Mouse (Mus musculus) intestine, embryonic 16.5 days (tissue): ENCODE results near the gene Pgam1. TPM values are rescaled to one million over a fixed set of nuclear protein-coding genes. Genes with fewer than 3 reads are reported as not detected.

Source experiments
- ATAC-seq: fragments of 200-750 bp; cut with Nextera tagmentation; 2 replicates; pipeline ENCODE4 v1.8.0; 2017; ENCODE audit warnings: moderate TSS enrichment, moderate library complexity
- H3K27ac ChIP-seq: fragments of 300-500 bp; sonication (generic); 2 replicates; pipeline ENCODE4 v1.5.1; 2014; ENCODE audit warnings: mild to moderate bottlenecking, low read length
- H3K27me3 ChIP-seq: fragments of 300-500 bp; sonication (generic); replicated peaks from 2 replicates; pipeline ENCODE4 v1.6.1; 2014; ENCODE audit warnings: low read length, control low read depth, mixed read lengths; ENCODE audit not compliant: control insufficient read depth, insufficient read depth
- H3K36me3 ChIP-seq: fragments of 300-500 bp; sonication (generic); 2 replicates; pipeline ENCODE4 v1.6.1; 2014; ENCODE audit warnings: low read length, control low read depth; ENCODE audit not compliant: control insufficient read depth, insufficient read depth
- H3K4me1 ChIP-seq: fragments of 300-500 bp; sonication (generic); 2 replicates; pipeline ENCODE4 v1.6.1; 2014; ENCODE audit warnings: low read length, control low read depth, mixed read lengths; ENCODE audit not compliant: control insufficient read depth, insufficient read depth
- H3K4me2 ChIP-seq: fragments of 300-500 bp; sonication (generic); 2 replicates; pipeline ENCODE4 v1.6.1; 2014; ENCODE audit warnings: low read depth, low read length, control low read depth
- H3K4me3 ChIP-seq: fragments of 300-500 bp; sonication (generic); 2 replicates; pipeline ENCODE4 v1.5.1; 2014; ENCODE audit warnings: mild to moderate bottlenecking, low read length
- H3K9ac ChIP-seq: fragments of 300-500 bp; sonication (generic); 2 replicates; pipeline ENCODE4 v1.6.1; 2014; ENCODE audit warnings: low read depth, low read length
- H3K9me3 ChIP-seq: fragments of 300-500 bp; sonication (generic); 2 replicates; pipeline ENCODE4 v1.6.1; 2016; ENCODE audit warnings: low read length, control low read depth; ENCODE audit not compliant: control insufficient read depth
- whole genome bisulfite sequencing: fragments of 180-500 bp; shearing (Covaris S2); extraction: QIAGEN DNeasy Blood & Tissue Kit; methylation state at CpG from one replicate; pipeline ENCODE4 v1.1.7; 2014; 5-methylcytosine and 5-hydroxymethylcytosine counted together
- polyA plus RNA-seq: library from polyadenylated mRNA; unstranded; fragments of >200 nt; fragmentation: Nextera tagmentation; extraction: Ambion mirVana; gene quantifications from 2 replicates; pipeline ENCODE4 v1.2.1, GENCODE M21; 2015

Pgam1 gene
- polyA plus RNA-seq, 1 experiment from 2014 or later = 1,026 TPM

DNA sequence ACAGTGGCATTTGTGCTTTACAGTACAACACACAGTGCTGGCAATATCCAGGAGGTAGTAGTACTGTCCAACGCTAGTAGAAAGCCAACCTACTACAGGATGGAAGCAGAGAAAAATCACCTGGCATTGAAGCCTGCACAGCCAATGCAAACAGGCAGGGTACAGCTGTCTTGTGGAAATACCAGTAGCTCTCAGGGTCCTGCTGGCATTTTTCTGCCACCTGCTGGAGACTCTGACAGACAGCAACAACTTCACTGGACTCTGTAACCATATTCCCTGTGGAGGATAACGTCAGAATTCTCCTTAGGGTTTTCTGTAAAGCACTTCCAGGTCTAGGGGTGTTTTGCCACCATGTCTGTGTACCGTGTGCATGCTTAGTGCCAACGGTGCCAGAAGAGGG lies 40.6 kb downstream of the Pgam1 start:
- Histone ChIP-seq H3K27me3 (no peaks in the 10 kb centered on the region), H3K27ac (no peak overlapping the region), H3K4me2 (no peak overlapping the region), H3K4me1 (no peaks in the 10 kb centered on the region), H3K9ac (no peak overlapping the region), H3K36me3 (peaks cover 23% of the 10 kb centered on the region), H3K4me3 (no peak overlapping the region), H3K9me3 (no peaks in the 10 kb centered on the region)
- WGBS = 76% methylated on average over 4 of the region's 4 CpGs
- ATAC-seq = no peak

DNA sequence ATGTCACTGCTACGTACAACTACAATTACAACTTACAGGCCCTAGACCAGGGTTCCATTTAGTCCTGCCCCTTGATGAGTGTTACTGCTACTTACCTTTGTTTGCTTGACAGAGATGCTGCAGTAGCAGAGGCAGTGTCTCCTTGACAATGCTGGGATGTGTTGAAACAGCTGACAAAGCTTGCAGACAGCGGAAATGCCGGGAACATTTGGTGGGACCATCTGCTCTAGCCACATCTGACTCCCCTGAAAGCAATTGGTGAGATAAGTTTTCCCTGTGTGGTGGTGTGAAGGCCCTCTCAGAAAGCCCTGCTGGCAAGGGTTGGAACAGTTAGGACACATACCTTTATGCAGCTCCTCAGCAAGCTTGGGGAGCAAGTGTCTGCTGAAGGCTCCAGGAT lies 41.9 kb downstream of the Pgam1 start:
- Histone ChIP-seq H3K27me3 (no peaks in the 10 kb centered on the region), H3K4me2 (no peak overlapping the region), H3K9ac (no peak overlapping the region), H3K4me3 (no peak overlapping the region), H3K4me1 (no peaks in the 10 kb centered on the region), H3K9me3 (no peaks in the 10 kb centered on the region), H3K27ac (no peak overlapping the region), H3K36me3 (peaks cover 19% of the 10 kb centered on the region)
- no peak for ATAC-seq
- 88% methylated on average over 3 of the region's 3 CpGs for WGBS

Other genes starting within 250 kb of the Pgam1 start
- 0.45 and 0.68 TPM in 2 replicates for gene Slit1, start 168.3 kb upstream of the Pgam1 start, polyA plus RNA-seq
- 14.2 and 14.8 TPM in 2 replicates for gene Arhgap19, start 109.9 kb upstream of the Pgam1 start, polyA plus RNA-seq
- gene Frat1, start 82.0 kb upstream of the Pgam1 start, polyA plus RNA-seq = 11.9 and 12.2 TPM in 2 replicates
- gene Frat2, start 63.8 kb upstream of the Pgam1 start, polyA plus RNA-seq = 4.7 and 6.0 TPM in 2 replicates
- 14.1 and 15.7 TPM in 2 replicates for gene Rrp12, start 15.8 kb upstream of the Pgam1 start, polyA plus RNA-seq
- gene Exosc1, start 21.5 kb downstream of the Pgam1 start, polyA plus RNA-seq = 55.4 and 63.2 TPM in 2 replicates
- gene Zdhhc16, start 21.6 kb downstream of the Pgam1 start, polyA plus RNA-seq = 65.3 and 66.1 TPM in 2 replicates
- 27.8 and 28.4 TPM in 2 replicates for gene Mms19, start 69.2 kb downstream of the Pgam1 start, polyA plus RNA-seq
- 11.2 and 13.3 TPM in 2 replicates for gene Ubtd1, start 69.8 kb downstream of the Pgam1 start, polyA plus RNA-seq
- gene Ankrd2, start 124.1 kb downstream of the Pgam1 start, polyA plus RNA-seq = 0.16 TPM in 1 of 2 replicates, not detected in the other
- gene Hoga1, start 133.7 kb downstream of the Pgam1 start, polyA plus RNA-seq = 2.2 and 2.7 TPM in 2 replicates
- 0.16 TPM in 1 of 2 replicates, not detected in the other for gene 4933411K16Rik, start 140.3 kb downstream of the Pgam1 start, polyA plus RNA-seq
- gene Morn4, start 174.4 kb downstream of the Pgam1 start, polyA plus RNA-seq = 13.9 and 15.8 TPM in 2 replicates
- 6.4 and 6.6 TPM in 2 replicates for gene Pi4k2a, start 178.5 kb downstream of the Pgam1 start, polyA plus RNA-seq
- gene Avpi1, start 217.1 kb downstream of the Pgam1 start, polyA plus RNA-seq = 41.5 and 43.8 TPM in 2 replicates
- gene Marveld1, start 235.5 kb downstream of the Pgam1 start, polyA plus RNA-seq = 4.4 and 4.6 TPM in 2 replicates